Mouse (Mus musculus): ENCODE results near the gene 4930407I10Rik. TPM values are rescaled to one million over a fixed set of nuclear protein-coding genes. Genes with fewer than 3 reads are reported as not detected.

4930407I10Rik gene
- not detected for total RNA-seq (2023)

GRCm38 (mm10) chr15:82058719-82059201 is at the start of gene 4930407I10Rik:
Gene 4930407I10Rik (plus strand): TSS chr15:82059151.

GRCm38 (mm10) chr15:82033762-82034161 is 25.2 kb upstream of the 4930407I10Rik start, which contains the start of gene Desi1:
Gene Desi1 (minus strand): TSS chr15:82033862.

GRCm38 (mm10) chr15:82047080-82047883 is 11.7 kb upstream of the 4930407I10Rik start, which contains the start of gene Snu13:
Gene Snu13 (minus strand): TSS chr15:82047598.

GRCm38 (mm10) chr15:82069898-82070297 is 10.9 kb downstream of the 4930407I10Rik start, which contains the start of gene Mei1:
Gene Mei1 (plus strand): TSS chr15:82069996.

Other genes starting within 250 kb of the 4930407I10Rik start
- 108 TPM for gene Tob2, start 200.4 kb upstream of the 4930407I10Rik start, total RNA-seq (2023)
- 51.6 TPM for gene Phf5a, start 187.2 kb upstream of the 4930407I10Rik start, total RNA-seq (2023)
- 156 TPM for gene Aco2, start 186.8 kb upstream of the 4930407I10Rik start, total RNA-seq (2023)
- gene Polr3h, start 132.9 kb upstream of the 4930407I10Rik start, total RNA-seq (2023) = 11.5 TPM
- not detected for gene Csdc2, start 122.4 kb upstream of the 4930407I10Rik start, total RNA-seq (2023)
- gene Pmm1, start 98.2 kb upstream of the 4930407I10Rik start, total RNA-seq (2023) = 13.0 TPM
- not detected for gene 1700029P11Rik, start 78.6 kb upstream of the 4930407I10Rik start, total RNA-seq (2023)
- 21.7 TPM for gene Xrcc6, start 71.3 kb upstream of the 4930407I10Rik start, total RNA-seq (2023)
- 18.6 TPM for gene Desi1, start 25.3 kb upstream of the 4930407I10Rik start, total RNA-seq (2023)
- gene Snu13, start 11.6 kb upstream of the 4930407I10Rik start, total RNA-seq (2023) = 79.1 TPM
- gene Mei1, start 10.8 kb downstream of the 4930407I10Rik start, total RNA-seq (2023) = not detected
- 33.6 TPM for gene Ccdc134, start 68.8 kb downstream of the 4930407I10Rik start, total RNA-seq (2023)
- gene Srebf2, start 88.0 kb downstream of the 4930407I10Rik start, total RNA-seq (2023) = 239 TPM
- gene Shisa8, start 153.7 kb downstream of the 4930407I10Rik start, total RNA-seq (2023) = 0.29 TPM
- gene Tnfrsf13c, start 165.2 kb downstream of the 4930407I10Rik start, total RNA-seq (2023) = 18.9 TPM
- gene Cenpm, start 185.6 kb downstream of the 4930407I10Rik start, total RNA-seq (2023) = 1.7 TPM
- gene 1500009C09Rik, start 193.2 kb downstream of the 4930407I10Rik start, total RNA-seq (2023) = not detected
- not detected for gene Sept3, start 215.7 kb downstream of the 4930407I10Rik start, total RNA-seq (2023)
- gene Wbp2nl, start 239.8 kb downstream of the 4930407I10Rik start, total RNA-seq (2023) = not detected